Mouse (Mus musculus) forebrain, embryonic 12.5 days (tissue): ENCODE data around the gene Pimreg. TPM values are rescaled to one million over a fixed set of nuclear protein-coding genes. Genes with fewer than 3 reads are reported as not detected.

Experiments
- ATAC-seq: fragments of 200-750 bp; cut with Nextera tagmentation; 2 replicates; pipeline ENCODE4 v1.8.0; 2017; ENCODE audit warnings: moderate TSS enrichment; ENCODE audit not compliant: low FRiP score
- H3K27ac ChIP-seq: fragments of 300-500 bp; sonication (generic); 2 replicates; pipeline ENCODE4 v1.5.1; 2016; ENCODE audit warnings: mild to moderate bottlenecking
- H3K27me3 ChIP-seq: fragments of 300-500 bp; sonication (generic); 2 replicates; pipeline ENCODE4 v1.6.1; 2016; ENCODE audit warnings: mild to moderate bottlenecking
- H3K36me3 ChIP-seq: fragments of 300-500 bp; sonication (generic); replicated peaks from 2 replicates; pipeline ENCODE4 v1.6.1; 2016; ENCODE audit warnings: mild to moderate bottlenecking
- H3K4me1 ChIP-seq: fragments of 300-500 bp; sonication (generic); 2 replicates; pipeline ENCODE4 v1.6.1; 2016
- H3K4me2 ChIP-seq: fragments of 300-500 bp; sonication (generic); 2 replicates; pipeline ENCODE4 v1.6.1; 2016; ENCODE audit warnings: mild to moderate bottlenecking, moderate library complexity
- H3K4me3 ChIP-seq: fragments of 300-500 bp; sonication (generic); replicated peaks from 2 replicates; pipeline ENCODE4 v1.5.1; 2016; ENCODE audit warnings: mild to moderate bottlenecking
- H3K9ac ChIP-seq: fragments of 300-500 bp; sonication (generic); 2 replicates; pipeline ENCODE4 v1.6.1; 2016; ENCODE audit warnings: mild to moderate bottlenecking
- H3K9me3 ChIP-seq: fragments of 300-500 bp; sonication (generic); 2 replicates; pipeline ENCODE4 v1.6.1; 2016
- WGBS: fragments of 180-500 bp; shearing (Covaris S2); methylation state at CpG from one replicate; pipeline ENCODE4 v1.1.7; 2016; 5-methylcytosine and 5-hydroxymethylcytosine counted together
- polyA plus RNA-seq: library from polyadenylated mRNA; unstranded; fragments of >200 nt; fragmentation: Nextera tagmentation; extraction: Ambion mirVana; gene quantifications from 2 replicates; pipeline ENCODE4 v1.2.1, GENCODE M21; 2016

Pimreg gene
- polyA plus RNA-seq, 1 experiment from 2014 or later = 191 TPM

DNA sequence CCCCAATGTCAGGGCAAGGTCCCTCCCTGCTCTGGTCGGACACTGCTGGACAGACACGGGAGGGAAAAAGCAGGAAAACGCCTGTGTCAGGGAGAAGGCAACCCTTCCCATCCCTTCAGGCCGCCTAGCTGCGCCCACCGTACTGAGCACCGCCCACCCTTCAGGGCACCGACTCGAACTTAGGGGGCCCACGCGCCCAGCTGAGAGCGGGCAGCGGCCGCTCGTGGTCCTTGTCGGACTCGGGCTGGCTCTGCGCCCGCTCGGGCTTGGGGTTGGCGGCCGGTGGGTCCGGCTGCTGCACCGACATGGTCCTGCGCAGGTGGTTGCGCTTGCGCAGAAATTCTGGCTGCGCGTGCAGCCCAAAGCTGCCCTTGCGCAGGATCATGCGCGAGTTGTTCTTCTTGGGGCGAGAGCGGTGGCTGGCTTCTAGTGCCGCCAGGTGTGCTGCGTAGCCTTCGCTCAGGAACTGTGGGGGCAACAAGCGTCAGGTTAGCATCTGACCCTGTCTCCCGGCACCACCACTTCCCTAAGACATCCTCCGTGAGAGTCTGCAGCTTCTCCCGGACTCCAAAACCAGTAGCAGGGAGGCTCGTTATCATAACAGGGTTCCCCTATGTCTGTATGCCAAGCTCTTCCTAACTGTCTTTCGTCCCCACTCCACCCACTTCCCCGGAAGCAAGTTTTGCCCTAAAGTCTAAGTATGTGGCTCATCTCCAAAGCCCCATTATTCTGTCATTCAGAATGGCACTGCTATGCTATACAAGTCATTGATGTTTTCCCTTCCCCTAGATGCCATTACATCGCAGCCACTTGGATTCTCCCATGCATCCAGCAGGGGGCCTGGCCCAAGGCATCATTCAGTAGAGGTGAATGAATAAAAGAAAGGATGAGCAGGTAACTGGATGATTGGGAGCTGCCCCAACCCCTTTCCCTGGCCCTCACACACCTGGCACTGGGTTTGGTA, 9.3 kb downstream of the Pimreg start:
- H3K4me2 ChIP-seq = peak overlapping the region; percentile 94
- peak overlapping the region; percentile 68 for H3K9ac ChIP-seq
- 1% methylated on average over 45 of the region's 45 CpGs for WGBS
- H3K9me3 ChIP-seq = no peaks in the 10 kb centered on the region
- H3K36me3 ChIP-seq = peaks cover 10% of the 10 kb centered on the region
- peak overlapping the region; percentile 57 for H3K4me3 ChIP-seq
- ATAC-seq = peak; percentile 40
- H3K27me3 ChIP-seq = peaks cover 52% of the 10 kb centered on the region
- H3K4me1 ChIP-seq = peaks cover 25% of the 10 kb centered on the region
- H3K27ac ChIP-seq = no peak overlapping the region

DNA sequence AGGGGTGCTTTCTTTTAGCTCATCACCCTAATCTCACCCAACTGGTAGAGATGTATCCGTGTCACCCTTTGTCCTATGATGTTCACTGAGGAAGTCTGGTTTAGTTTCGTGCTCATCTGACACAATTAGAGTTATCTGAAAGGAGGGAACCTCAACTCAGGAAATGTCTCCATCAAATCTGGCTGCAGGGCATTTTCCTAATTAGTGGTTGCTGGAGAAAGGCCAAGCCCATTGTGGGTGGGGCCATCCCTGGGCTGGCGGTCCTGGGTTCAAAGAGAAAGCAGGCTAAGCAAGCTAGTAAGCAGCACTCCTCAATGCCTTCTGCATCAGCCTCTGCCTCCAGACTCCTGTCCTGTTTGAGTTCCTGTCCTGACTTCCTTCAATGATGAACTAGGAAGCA, 10.4 kb downstream of the Pimreg start:
- no peak for ATAC-seq
- H3K4me3 ChIP-seq = no peak overlapping the region
- no peak overlapping the region for H3K27ac ChIP-seq
- H3K4me2 ChIP-seq = no peak overlapping the region
- peaks cover 52% of the 10 kb centered on the region for H3K27me3 ChIP-seq
- H3K9ac ChIP-seq = no peak overlapping the region
- peaks cover 25% of the 10 kb centered on the region for H3K4me1 ChIP-seq
- no peaks in the 10 kb centered on the region; the same call in 1 of the 2 replicates for H3K36me3 ChIP-seq
- 47% methylated on average over 3 of the region's 3 CpGs for WGBS
- H3K9me3 ChIP-seq = no peaks in the 10 kb centered on the region

- WGBS = 21% methylated on average over 5 of the region's 5 CpGs
- peaks cover 25% of the 10 kb centered on the region for H3K4me1 ChIP-seq
- peaks cover 52% of the 10 kb centered on the region for H3K27me3 ChIP-seq
- H3K4me3 ChIP-seq = no peak overlapping the region
- no peaks in the 10 kb centered on the region for H3K36me3 ChIP-seq
- peak; percentile 21; the same call in 1 of the 2 replicates for ATAC-seq
- no peak overlapping the region for H3K4me2 ChIP-seq
- H3K9ac ChIP-seq = no peak overlapping the region
- no peaks in the 10 kb centered on the region for H3K9me3 ChIP-seq
- no peak overlapping the region for H3K27ac ChIP-seq
Observed at GRCm38 (mm10) chr11:72052636-72053035, 10.8 kb downstream of the Pimreg start.

- peaks cover 22% of the 10 kb centered on the region for H3K4me1 ChIP-seq
- 52% methylated on average over 2 of the region's 2 CpGs for WGBS
- H3K9ac ChIP-seq = no peak overlapping the region
- H3K4me3 ChIP-seq = no peak overlapping the region
- H3K36me3 ChIP-seq = no peaks in the 10 kb centered on the region
- H3K9me3 ChIP-seq = no peaks in the 10 kb centered on the region
- H3K27ac ChIP-seq = no peak overlapping the region
- no peak overlapping the region for H3K4me2 ChIP-seq
- ATAC-seq = no peak
- peaks cover 38% of the 10 kb centered on the region for H3K27me3 ChIP-seq
Observed at GRCm38 (mm10) chr11:72055176-72055575, 13.3 kb downstream of the Pimreg start.

GRCm38 (mm10) chr11:72057166-72057565, 15.3 kb downstream of the Pimreg start:
- H3K36me3 ChIP-seq = no peaks in the 10 kb centered on the region
- no peak overlapping the region for H3K4me2 ChIP-seq
- no peak overlapping the region for H3K4me3 ChIP-seq
- 0 out of 2 replicates have a peak, but pooled peaks cover 4% of the 10 kb centered on the region for H3K4me1 ChIP-seq
- no peak for ATAC-seq
- peaks cover 18% of the 10 kb centered on the region for H3K27me3 ChIP-seq
- WGBS = 73% methylated on average over 3 of the region's 3 CpGs
- no peaks in the 10 kb centered on the region for H3K9me3 ChIP-seq
- no peak overlapping the region for H3K27ac ChIP-seq
- H3K9ac ChIP-seq = no peak overlapping the region

DNA sequence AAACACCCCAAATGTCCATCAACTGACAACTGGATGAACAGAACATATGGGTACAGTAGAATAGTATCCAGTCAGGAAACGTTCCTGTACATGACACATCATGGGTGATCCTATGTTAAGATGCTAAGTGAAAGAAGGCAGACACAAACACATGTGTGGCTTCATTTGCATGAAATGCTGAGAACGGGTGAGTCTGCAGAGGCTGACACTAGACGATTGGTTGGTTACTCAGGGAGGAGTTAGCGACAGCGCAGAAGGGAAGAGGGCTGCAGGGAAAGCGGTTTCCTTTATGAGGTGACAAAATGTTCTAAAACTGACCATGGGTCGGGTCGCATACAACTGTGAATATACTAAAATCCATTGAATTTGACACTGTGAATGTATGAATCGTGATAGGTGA, 18.6 kb downstream of the Pimreg start:
- Histone ChIP-seq H3K36me3 (no peaks in the 10 kb centered on the region), H3K27ac (no peak overlapping the region), H3K27me3 (peaks cover 6% of the 10 kb centered on the region; the same call in 1 of the 2 replicates), H3K4me3 (no peak overlapping the region), H3K4me2 (no peak overlapping the region), H3K9me3 (no peaks in the 10 kb centered on the region), H3K9ac (no peak overlapping the region), H3K4me1 (no peaks in the 10 kb centered on the region)
- WGBS = 80% methylated on average over 9 of the region's 9 CpGs
- no peak for ATAC-seq

DNA sequence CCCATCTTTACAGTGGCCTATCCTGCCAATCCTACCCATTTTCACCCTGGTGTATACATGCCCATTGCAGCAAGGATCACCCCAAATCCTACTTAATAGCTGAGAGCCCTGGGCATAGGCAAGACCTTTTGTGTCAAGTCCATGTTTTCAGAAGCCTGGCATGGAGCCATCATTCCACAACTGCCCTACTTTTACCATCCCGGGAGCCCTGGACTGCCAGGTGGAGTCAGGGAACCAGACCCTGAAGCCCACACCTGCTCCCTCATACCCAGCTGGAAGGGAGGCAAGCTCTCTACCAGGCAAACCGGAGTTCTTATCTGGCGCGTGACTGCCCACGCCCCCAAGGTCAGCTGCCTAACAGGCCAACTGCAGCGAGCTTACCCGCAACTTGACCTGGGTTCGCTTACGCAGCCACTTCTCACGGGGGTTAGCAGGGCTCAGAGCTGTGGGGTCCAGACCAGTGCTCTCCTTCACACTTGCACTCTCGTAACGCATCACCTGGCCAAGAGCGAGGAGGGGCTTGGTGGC, 19.3 kb downstream of the Pimreg start:
- Histone ChIP-seq H3K4me3 (no peak overlapping the region), H3K27me3 (peaks cover 6% of the 10 kb centered on the region; the same call in 1 of the 2 replicates), H3K27ac (no peak overlapping the region), H3K9me3 (no peaks in the 10 kb centered on the region), H3K36me3 (no peaks in the 10 kb centered on the region), H3K9ac (no peak overlapping the region), H3K4me2 (no peak overlapping the region), H3K4me1 (no peaks in the 10 kb centered on the region)
- 84% methylated on average over 13 of the region's 13 CpGs for WGBS
- ATAC-seq = no peak

GRCm38 (mm10) chr11:72064414-72064813, 22.6 kb downstream of the Pimreg start:
- no peaks in the 10 kb centered on the region for H3K4me1 ChIP-seq
- no peaks in the 10 kb centered on the region for H3K36me3 ChIP-seq
- H3K27me3 ChIP-seq = peaks cover 6% of the 10 kb centered on the region; the same call in 1 of the 2 replicates
- H3K9me3 ChIP-seq = no peaks in the 10 kb centered on the region
- no peak for ATAC-seq
- WGBS = 83% methylated on average over 6 of the region's 6 CpGs
- no peak overlapping the region for H3K4me3 ChIP-seq
- H3K9ac ChIP-seq = no peak overlapping the region
- no peak overlapping the region for H3K4me2 ChIP-seq
- H3K27ac ChIP-seq = no peak overlapping the region

- no peaks in the 10 kb centered on the region for H3K4me1 ChIP-seq
- H3K27ac ChIP-seq = no peak overlapping the region
- no peak overlapping the region for H3K4me3 ChIP-seq
- peaks cover 6% of the 10 kb centered on the region; the same call in 1 of the 2 replicates for H3K27me3 ChIP-seq
- H3K9ac ChIP-seq = no peak overlapping the region
- WGBS = 85% methylated on average over 8 of the region's 8 CpGs
- H3K36me3 ChIP-seq = no peaks in the 10 kb centered on the region
- no peak for ATAC-seq
- H3K9me3 ChIP-seq = no peaks in the 10 kb centered on the region
- no peak overlapping the region for H3K4me2 ChIP-seq
Observed at GRCm38 (mm10) chr11:72065103-72065502, 23.3 kb downstream of the Pimreg start.

DNA sequence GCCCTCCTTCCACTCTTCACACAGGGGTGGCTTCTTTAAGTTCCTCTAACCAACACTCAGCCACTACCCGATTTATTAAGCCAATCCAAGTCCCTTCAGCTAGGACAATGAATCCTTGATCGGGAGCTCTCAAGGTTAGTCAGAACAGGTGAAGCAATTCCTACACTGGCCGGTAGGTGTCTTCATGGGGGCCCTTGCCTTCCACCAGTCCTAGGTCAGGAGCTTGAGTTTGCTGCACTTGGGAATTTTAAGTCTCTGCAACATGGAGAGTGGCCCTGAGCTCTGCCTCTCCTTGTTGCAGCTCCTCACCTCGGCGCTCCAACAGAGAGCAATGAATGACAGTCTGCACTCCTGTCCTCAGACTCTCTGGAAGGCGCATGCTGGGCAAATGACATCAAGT, 24.5 kb downstream of the Pimreg start:
- Histone ChIP-seq H3K4me2 (no peak overlapping the region), H3K27me3 (peaks cover 6% of the 10 kb centered on the region; the same call in 1 of the 2 replicates), H3K36me3 (no peaks in the 10 kb centered on the region), H3K27ac (no peak overlapping the region), H3K4me1 (0 out of 2 replicates have a peak, but pooled peaks cover 3% of the 10 kb centered on the region), H3K4me3 (no peak overlapping the region), H3K9me3 (no peaks in the 10 kb centered on the region), H3K9ac (no peak overlapping the region)
- 34% methylated on average over 6 of the region's 6 CpGs for WGBS
- ATAC-seq = peak; percentile 30; the same call in 1 of the 2 replicates

GRCm38 (mm10) chr11:72067326-72067725, 25.5 kb downstream of the Pimreg start:
- Histone ChIP-seq H3K4me1 (0 out of 2 replicates have a peak, but pooled peaks cover 6% of the 10 kb centered on the region), H3K27ac (no peak overlapping the region), H3K27me3 (peaks cover 6% of the 10 kb centered on the region; the same call in 1 of the 2 replicates), H3K4me3 (no peak overlapping the region), H3K36me3 (no peaks in the 10 kb centered on the region), H3K9ac (no peak overlapping the region), H3K4me2 (no peak overlapping the region), H3K9me3 (no peaks in the 10 kb centered on the region)
- WGBS = 79% methylated on average over 5 of the region's 5 CpGs
- no peak for ATAC-seq

- H3K36me3 ChIP-seq = no peaks in the 10 kb centered on the region
- H3K4me3 ChIP-seq = no peak overlapping the region
- no peak for ATAC-seq
- no peak overlapping the region for H3K4me2 ChIP-seq
- H3K27ac ChIP-seq = no peak overlapping the region; the same call in 1 of the 2 replicates
- H3K4me1 ChIP-seq = 0 out of 2 replicates have a peak, but pooled peaks cover 11% of the 10 kb centered on the region
- H3K9me3 ChIP-seq = no peaks in the 10 kb centered on the region
- no peak overlapping the region for H3K9ac ChIP-seq
- WGBS = 78% methylated on average over 7 of the region's 7 CpGs
- H3K27me3 ChIP-seq = peaks cover 6% of the 10 kb centered on the region; the same call in 1 of the 2 replicates
Observed at GRCm38 (mm10) chr11:72068026-72068425, 26.2 kb downstream of the Pimreg start.
